Mouse (Mus musculus) 3T3-L1 (cell line): ENCODE results near the gene Cpeb4.

Experiments used
- DNase-seq: peaks from one replicate; pipeline ENCODE4 v3.0.0-alpha.2; 2015; ENCODE audit warnings: low read depth, low spot score

Cpeb4 gene

DNA sequence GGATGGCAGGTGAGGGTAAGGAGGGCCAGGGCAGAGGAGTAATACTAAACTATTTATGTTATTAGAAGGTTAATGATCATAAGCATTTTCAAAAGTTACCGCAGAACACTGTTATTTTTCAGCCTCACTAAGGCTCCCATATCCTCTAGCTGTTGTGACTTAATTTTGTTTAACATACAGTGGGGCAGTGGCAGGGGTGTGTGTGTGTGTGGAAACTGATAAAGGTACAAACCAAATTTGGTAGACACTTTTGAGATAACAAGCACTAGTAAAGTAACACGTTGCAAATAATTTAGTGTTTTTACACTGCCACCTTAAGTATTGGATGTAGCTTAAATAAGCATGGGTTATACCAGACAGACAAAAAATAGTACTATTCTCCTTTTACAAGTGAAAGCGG lies 24.9 kb downstream of the Cpeb4 start:
- DNase-seq = no peak

DNA sequence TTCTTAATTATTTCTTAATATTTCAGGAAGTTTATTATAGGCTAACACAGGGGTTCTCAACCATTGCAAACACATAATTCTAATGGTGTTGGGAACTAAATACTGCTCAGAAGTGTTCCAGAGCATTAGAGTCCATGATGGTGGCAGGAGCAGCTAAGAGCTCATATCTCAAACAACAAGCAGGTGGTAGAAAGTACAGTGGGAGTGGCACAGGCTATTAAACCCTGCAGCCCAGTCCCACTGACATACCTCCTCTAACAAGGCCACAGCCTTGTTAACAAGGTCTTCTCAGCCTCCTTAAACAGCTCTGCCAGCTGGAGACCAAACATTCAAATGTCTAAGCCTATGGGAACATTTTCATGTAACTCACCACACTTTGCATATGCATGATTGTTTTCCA lies 27.2 kb downstream of the Cpeb4 start:
- DNase-seq = no peak

DNA sequence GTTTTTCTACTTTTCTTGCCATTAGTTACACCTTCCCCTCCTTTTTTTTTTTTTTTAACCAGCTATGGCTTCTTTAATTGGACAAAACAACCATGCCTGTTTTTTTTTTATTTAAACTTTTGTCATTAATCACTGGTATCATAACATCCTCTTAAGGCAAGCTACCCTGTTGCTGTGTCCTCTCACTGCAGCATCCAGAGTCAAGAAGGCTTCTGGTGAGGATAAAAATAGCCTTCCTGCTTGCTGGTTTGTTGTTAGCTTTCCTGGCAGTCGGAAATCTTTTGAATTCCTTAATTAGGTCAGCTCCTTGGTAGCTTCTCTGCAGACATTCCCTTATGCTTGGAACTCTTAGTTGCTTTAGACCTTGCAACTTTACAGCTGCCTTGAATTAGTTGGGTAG lies 28.7 kb downstream of the Cpeb4 start:
- DNase-seq = no peak

DNA sequence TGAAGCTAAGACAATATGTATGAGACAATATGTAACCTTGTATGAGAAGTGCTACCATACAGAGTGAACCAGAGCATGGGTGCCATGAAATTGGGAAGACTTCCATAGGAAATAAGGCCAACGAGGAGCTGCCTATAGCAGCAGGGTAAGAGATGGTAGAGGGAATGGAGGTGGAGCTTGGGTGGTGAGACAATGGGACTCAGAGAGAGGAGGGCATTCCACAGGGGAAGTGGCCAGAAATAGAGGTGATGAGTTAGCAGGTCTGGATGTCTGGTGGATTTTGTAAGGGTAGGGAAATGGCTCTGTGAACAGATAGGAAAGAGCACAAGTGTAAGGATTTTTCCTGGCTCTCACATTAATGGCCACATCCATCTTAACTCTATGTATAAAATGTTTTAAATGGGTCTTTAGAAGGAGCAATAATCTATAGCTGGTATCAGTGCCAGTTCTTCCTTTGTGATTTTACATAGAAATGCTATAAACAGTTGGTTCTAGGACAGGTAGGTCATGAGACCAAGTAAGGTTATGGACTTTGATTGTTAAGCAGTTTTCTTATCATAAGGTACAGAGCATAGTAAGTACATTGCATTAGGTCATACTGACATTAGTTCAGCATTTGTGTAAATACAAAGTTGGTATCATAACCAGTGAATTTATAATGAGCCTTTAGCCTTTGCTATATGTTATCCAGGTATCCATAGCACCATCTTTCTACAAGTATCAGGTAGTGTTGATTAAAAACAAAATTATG lies 30.4 kb downstream of the Cpeb4 start:
- no peak for DNase-seq

DNA sequence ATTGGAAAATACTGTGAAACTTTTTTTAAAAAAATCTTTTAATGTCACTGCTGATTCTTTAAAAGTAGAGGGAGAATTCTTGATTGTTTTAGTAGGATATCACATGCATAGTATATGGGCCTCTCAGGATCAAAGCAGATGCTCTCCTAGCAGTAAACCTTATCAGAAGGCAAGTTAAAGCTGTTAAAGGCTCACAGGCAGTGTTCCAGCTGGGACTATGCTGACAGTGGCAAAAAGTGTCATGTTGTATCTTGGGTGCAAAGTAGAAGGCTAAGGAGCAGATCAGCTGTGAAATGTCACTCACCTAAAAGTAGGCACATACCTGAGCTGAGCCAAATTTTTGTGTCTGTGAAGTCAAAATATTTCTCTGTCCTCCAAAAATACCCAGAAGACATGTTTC lies 34.5 kb downstream of the Cpeb4 start:
- no peak for DNase-seq

DNA sequence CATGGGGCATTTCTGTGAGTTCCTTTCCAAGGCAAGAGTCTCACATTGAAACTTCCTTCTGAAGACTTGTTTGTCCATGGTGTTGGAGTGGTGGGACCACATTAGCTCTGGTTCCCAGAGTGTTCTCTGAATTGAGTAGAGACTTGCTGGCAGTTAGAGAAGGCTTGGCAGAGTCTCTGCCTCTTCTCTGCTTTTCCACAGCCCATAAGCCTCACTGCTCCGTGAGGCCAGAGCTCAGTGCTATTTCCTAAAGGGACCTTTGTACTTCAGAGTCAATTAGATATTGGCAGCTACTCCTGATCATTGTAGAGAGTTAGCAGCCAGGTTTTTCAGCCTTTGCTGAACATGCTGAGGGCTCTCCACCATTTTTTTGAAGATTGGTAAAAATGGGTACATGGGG lies 35.6 kb downstream of the Cpeb4 start:
- DNase-seq = no peak

DNA sequence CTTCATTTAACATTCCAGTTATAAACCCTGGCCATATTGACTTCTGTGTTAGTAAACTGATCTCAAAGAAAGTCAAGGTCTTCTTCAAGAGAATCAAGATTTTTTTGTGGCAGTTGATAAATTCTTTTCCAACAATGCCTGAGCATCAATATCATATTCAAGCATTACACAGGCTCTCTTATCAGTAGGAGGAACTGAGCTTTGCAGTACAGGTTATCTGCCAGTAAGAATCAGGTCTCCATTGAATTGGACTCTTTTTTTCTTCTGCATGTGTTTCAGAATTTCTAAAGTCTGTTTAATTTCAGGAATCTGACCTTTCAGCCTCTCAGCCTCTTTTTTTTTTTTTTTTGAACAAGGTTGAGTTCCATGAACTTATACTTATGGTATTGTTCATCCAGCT lies 40.9 kb downstream of the Cpeb4 start:
- no peak for DNase-seq

DNA sequence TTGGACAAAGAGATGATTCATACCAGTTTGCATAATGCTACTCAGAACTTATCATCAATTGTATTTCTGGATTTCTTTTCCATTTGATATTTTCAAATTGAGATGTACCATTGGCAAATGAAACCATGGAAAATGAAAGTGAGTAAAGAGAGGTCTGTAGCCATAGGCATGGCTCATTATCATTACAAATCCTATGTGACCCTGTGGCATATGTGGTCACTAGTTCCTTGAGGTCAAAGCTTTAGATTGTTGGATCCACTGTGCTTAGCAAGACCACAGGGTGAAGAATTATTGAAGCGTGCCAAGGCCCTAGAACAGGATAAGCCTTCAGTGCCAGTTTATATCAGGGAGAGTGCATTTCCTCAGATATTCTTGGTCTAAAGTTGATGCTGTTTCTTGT lies 45.8 kb downstream of the Cpeb4 start:
- peak; percentile 78 for DNase-seq

DNA sequence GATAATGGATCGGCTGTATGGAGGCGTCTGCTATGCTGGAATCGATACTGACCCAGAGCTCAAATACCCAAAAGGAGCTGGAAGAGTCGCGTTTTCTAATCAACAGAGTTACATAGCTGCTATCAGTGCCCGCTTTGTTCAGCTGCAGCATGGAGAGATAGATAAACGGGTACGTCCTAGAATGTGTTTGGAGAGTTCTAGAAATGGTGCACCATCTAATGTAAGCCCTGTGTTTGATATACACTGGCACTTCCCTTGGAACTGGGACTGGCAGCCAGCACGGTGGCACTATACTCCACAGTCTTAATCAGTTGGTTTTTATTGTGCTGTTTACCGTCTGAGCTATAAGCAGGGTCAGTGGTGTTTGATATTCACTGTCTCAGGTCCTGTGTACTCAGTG lies 58.0 kb downstream of the Cpeb4 start:
- no peak for DNase-seq

DNA sequence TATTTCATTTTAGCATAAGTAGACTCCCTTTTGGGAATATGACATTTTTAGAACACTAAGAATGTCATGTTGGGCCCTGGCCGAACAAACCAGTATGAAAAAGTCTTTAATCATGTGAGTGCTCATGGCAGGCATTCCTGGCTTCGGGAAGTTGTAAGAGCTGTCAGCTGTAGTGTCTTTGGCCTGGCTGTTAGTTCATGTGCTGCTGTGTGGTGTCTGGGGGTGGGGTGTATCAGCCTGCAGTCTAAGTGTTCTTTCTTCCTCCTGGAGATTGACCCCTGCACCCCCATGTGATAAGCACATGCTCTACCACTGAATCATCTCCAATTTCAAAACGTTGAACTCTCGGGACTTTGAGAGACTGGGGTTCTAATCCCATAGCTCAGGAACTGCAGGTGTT lies 63.6 kb downstream of the Cpeb4 start:
- no peak for DNase-seq

DNA sequence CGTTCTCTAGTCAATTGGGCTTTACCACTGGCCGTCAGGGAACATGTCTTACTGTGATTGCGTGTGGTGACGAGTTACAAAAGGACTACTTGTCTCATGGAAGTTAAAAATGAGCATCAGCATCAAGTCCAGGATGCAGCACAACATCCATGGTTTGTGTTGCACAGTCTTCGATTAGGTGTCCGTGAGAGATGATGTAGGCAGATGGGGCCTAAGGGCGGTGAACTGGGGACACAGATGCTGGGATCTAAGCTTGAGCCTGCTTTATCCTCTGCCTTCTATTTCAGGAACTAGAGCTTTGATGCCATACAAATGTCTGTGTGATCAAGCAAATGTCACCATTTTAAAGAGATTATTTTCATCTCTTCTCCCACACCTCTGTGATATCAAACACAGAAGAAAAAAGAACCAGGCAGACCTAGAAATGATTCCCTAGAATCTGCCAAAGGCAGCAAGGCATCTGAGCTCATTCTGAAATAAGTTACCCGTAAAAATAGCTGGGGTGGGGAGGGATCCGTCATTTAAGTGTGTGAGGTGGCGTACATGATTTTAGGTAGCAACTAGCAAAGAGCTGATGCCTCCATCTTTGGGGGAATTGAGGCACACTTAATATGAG lies 65.0 kb downstream of the Cpeb4 start:
- no peak for DNase-seq

DNA sequence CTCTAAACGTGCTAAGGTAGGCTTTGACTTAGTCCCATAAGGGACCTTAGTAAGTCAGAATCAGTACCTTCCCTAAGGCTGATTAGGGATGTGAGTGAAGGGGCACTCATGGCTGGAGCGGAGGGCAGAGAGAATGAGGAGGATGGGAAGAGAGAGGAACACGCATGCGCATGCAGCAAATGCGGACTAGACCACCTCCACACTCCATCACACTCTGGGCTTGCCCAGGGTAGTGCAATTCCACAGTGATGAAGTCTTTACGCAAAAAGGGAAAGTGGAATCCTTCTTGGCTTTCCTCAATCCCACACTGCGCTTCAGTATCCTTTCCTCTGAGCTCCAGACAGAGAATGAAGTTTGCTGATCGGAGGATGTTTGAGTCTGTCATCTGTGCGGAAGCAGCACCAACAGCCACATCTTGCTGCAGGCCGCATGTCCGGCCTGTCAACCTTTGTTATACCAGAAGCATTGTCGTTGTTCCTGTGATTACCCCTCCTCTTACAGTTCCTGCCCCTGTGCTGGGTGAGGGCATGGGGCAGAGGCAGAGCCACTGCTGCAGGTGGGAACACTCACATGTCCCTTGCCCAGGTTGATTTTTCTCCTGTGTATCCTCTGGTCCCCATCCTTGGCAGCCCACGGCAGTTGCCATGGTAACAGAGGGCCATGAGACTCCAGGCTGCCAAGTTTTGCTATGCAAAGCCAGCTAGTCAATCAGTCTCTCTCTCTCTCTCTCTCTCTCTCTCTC lies 69.1 kb downstream of the Cpeb4 start:
- DNase-seq = no peak

DNA sequence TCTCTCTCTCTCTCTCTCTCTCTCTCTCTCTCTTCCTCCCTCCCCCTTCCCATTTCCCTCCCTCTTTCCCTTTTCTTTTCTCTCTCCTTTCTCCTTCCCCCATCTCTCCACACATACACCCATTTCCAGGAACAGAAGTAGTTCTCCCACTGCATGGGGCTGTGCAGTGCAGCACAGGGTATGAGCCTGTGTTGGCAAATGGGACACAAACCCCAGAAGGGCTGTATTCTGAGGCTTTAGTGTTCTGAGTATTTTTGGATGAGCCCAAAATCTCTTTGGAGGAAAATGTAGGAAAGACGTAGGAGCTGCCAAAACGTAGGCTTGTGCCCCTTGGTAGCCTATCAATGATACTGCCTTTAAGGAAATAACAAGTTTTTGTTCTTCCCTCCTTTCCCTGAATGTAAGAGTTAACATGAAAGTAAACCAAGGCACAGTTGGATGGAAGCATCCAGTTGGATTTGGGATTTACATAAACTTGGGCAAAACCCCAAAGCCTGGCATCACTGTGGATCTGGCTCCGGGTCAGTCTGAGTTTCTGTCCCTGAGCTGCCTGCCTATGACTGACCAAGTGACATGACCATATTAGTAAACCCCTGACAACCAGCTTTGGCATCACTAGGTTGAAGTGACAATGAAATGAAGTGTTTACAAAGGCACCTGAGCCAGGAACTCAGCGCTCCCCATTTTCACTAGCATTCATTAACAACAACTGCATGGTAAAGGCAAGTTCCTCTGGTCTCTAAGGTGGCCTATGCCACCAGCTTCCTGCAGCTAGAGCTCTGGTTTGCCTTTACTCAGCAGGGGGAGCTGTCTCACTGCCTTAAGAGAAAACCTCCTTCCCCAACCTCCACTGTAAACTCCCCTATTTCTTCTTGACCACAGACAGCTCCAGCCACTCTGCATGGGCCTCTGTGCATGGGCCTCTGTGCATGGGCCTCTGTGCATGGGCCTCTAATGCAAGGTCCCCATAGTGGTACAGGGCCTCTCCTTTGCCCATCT lies 69.9 kb downstream of the Cpeb4 start:
- no peak for DNase-seq

DNA sequence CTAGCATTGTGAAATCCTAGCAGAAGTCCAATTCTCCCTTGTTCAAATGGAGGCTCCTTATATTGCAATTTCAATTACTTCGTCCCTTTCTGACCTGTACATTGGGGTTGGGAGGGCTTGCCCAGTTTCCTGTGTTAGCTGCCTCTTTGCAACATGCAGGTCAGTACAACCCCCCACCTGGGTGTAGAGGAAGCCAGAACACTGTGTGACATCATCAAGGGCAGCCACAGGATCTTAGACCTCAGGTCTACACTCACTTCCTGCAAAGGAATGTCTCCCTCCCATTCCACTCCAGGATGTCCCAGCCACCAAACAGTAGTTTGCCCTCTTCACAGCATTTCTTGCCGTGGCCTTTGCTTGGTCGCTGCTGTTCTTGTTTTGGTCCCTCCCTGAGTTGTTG lies 73.5 kb downstream of the Cpeb4 start:
- DNase-seq = no peak

DNA sequence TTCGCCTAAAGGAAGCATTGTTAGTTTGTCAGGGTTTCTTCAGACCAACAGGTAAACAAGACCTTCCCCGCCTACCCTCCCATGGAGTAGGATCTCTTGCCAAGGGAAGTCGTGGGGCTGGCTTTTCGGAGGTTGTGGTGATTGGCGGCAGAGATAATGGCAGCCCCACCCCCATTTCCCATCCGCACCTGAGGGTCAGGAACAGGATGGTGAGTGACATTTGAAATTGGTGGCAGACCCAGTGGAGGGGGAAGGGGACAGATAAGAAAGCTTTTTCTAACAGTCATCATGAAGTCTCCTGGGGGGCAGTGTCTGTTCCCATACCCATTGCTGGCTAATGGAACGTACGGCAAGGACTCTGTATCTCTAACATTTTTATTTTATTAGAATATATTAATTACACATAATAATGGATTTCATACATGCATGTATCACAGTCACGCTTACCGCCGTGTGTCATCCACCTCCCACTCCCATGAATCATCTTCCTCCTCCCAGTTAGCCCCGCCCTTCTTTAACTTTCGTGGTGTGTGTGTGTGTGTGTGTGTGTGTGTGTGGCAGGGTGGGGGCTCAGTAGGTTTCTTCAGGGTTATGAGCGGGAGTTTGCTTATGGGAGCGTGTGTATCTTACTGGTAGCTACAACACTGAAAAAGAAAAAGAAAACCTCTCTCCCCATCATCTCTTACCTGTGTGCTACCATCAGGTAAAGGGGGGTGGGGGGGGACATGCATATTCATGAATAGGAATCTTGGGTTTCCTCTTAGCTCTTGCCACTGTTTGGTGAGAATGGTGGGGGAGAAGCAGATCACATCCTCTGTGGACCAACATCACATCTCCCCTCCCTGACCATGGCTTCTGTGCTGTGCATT lies 76.7 kb downstream of the Cpeb4 start:
- peak; percentile 57 for DNase-seq

DNA sequence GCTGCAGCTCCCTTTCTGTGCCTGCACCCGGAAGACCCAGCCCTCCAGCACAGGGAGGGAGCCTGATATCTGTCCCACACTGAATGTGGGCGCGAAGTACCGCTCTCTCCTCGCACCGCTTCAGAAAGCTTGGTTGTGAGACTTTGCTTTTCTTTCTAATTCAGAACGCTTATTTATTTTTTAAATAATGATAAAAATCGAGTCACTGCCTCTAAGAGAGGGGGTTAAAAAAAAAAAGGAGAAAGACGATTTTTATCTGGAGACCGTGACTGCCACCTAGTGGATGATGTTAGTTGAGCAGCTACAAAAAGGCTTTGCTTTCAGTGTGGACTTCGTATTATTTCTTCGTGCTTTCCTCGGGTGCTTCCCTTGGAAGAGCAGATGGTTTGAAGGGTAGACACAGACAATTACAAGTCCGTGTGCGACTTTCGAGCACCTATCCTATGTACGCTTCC lies 77.3 kb downstream of the Cpeb4 start:
- DNase-seq = peak; percentile 89

DNA sequence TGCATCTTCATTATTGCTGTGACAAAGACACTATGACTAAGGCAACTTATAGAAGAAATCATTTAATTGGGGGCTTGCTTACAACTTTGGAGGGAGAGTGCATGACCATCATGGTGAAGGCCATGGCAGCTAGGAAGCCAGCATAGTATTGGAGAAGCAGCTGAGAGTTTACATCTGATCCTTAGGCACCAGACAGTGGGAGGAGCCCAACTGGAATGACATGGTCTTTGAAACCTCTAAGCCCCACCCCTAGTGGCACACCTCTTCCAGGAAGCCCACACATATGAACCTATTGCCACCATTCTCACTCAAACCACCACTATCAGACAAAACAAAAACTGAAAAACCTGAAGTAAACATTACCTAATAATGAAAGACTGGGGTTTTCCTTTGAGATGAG lies 88.1 kb downstream of the Cpeb4 start:
- DNase-seq = no peak

DNA sequence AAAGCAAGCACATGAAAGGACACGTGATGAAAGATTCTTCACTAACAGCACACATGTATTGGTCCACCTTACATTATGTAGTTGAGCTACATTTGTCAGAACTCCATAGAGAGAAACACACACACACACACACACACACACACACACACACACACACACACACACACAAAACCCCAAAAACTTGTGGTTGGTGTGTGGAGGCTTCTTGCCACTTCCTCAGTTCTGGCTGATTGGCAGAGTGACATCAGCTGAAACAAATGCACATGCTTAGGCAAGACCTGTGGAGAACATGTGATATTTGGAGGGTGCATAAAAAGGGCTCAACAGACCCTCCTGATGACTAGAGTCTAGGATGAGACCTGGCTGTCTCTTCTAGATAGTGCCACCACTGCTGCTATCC lies 92.0 kb downstream of the Cpeb4 start:
- DNase-seq = no peak

DNA sequence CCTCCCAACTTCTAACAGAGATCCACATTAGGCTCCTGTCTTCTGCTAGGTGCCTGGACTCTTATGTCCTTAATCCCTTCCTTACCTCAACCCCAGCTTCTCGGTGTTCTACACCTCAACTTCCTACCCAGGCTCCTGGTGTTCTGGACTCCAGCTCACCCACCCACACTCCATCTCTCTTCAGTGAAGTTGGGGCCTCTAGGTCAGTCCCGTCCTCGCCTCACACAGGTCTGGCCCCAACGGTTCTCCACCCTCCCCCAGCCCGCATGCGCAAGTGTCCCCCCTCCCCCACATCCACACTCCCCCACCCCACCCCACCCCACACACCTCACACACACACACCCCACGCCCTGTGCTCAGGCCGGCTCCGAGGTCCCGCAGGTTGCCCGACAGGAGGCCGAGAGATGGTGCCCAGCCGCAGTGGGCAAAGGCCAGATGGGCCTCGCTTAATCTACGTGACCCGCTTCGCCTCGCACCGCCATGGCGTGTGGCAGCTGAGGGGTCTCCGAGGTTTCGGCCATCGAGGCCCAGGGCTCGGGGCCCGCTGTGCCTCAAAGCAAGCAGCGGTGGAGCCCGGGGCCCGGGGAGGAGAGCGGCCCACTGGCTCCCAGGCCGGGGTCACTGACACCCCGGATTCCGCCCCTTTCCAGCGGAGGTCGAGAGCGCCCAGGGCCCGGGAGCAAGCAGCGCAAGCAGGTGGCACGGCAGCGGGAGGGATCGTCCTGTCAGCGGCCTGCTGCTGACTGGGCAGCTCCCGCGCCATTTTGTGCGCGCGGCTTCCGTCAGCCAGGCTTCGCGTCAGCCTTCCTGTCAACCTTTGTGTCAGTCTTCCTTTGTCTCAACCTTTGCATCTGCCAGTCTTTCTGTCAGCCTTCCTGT lies 93.5 kb downstream of the Cpeb4 start, which contains the start of gene 4930524B15Rik:
4930524B15Rik (plus strand) TSS at position 337 of the 879 bp plus-strand sequence.
- DNase-seq = no peak

DNA sequence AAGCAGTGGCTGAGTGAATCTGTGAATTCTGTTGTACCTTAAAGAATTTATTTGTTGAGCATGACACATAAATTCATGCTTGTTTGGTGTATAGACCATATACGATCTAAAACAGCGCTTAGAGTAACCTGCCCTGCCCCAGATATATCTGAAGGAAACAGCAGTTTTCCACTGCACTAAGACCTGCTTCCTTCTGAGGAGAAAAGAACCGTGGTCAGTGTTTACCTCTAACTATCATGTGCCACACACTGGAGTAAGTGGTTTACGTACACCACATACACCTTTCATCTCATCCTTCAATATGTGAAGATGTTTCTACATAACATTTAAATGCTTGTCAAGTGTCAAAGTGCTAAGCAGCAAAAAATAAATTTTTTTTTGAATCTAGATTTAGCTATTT lies 102.1 kb downstream of the Cpeb4 start:
- DNase-seq = no peak
